Mouse (Mus musculus) liver, embryonic 11.5 days (tissue): ENCODE data around the gene Gch1. TPM values are rescaled to one million over a fixed set of nuclear protein-coding genes. Genes with fewer than 3 reads are reported as not detected.

ENCODE experiments used
- ATAC-seq: fragments of 200-750 bp; cut with Nextera tagmentation; replicated peaks from 2 replicates; pipeline ENCODE4 v1.8.0; 2017; ENCODE audit warnings: moderate number of reproducible peaks, mild to moderate bottlenecking, moderate TSS enrichment, moderate library complexity; ENCODE audit not compliant: low FRiP score
- DNase-seq: peaks from one replicate; pipeline ENCODE4 v3.0.0-alpha.2; 2017; ENCODE audit warnings: low spot score
- H3K27ac ChIP-seq: fragments of 300-500 bp; sonication (generic); 2 replicates; pipeline ENCODE4 v1.5.1; 2014; ENCODE audit warnings: mild to moderate bottlenecking, low read depth, low read length, control low read depth
- H3K27me3 ChIP-seq: fragments of 300-500 bp; sonication (generic); replicated peaks from 2 replicates; pipeline ENCODE4 v1.6.1; 2014; ENCODE audit warnings: low read length, mixed read lengths; ENCODE audit not compliant: control insufficient read depth, insufficient read depth
- H3K36me3 ChIP-seq: fragments of 300-500 bp; sonication (generic); 2 replicates; pipeline ENCODE4 v1.6.1; 2014; ENCODE audit warnings: mild to moderate bottlenecking, low read length, moderate library complexity, mixed read lengths; ENCODE audit not compliant: control insufficient read depth, insufficient read depth
- H3K4me1 ChIP-seq: fragments of 300-500 bp; sonication (generic); replicated peaks from 2 replicates; pipeline ENCODE4 v1.6.1; 2014; ENCODE audit warnings: low read length, mixed read lengths; ENCODE audit not compliant: control insufficient read depth, insufficient read depth
- H3K4me2 ChIP-seq: fragments of 300-500 bp; sonication (generic); 2 replicates; pipeline ENCODE4 v1.6.1; 2014; ENCODE audit warnings: mild to moderate bottlenecking, control low read depth, moderate library complexity
- H3K4me3 ChIP-seq: fragments of 300-500 bp; sonication (generic); 2 replicates; pipeline ENCODE4 v1.5.1; 2014; ENCODE audit warnings: low read depth, low read length, control low read depth
- H3K9ac ChIP-seq: fragments of 300-500 bp; sonication (generic); 2 replicates; pipeline ENCODE4 v1.6.1; 2014; ENCODE audit warnings: low read depth, low read length, control low read depth
- H3K9me3 ChIP-seq: fragments of 300-500 bp; sonication (generic); 2 replicates; pipeline ENCODE4 v1.6.1; 2016; ENCODE audit warnings: low read length, inconsistent platforms, mixed read lengths; ENCODE audit not compliant: control insufficient read depth
- WGBS: fragments of 180-500 bp; shearing (Covaris S2); extraction: QIAGEN DNeasy Blood & Tissue Kit; methylation state at CpG from one replicate; pipeline ENCODE4 v1.1.7; 2014; 5-methylcytosine and 5-hydroxymethylcytosine counted together
- polyA plus RNA-seq: library from polyadenylated mRNA; unstranded; fragments of >200 nt; fragmentation: Nextera tagmentation; extraction: Ambion mirVana; gene quantifications from 2 replicates; pipeline ENCODE4 v1.2.1, GENCODE M21; 2014

Gch1 gene
- polyA plus RNA-seq, 1 experiment from 2014 or later = 3.4 TPM

DNA sequence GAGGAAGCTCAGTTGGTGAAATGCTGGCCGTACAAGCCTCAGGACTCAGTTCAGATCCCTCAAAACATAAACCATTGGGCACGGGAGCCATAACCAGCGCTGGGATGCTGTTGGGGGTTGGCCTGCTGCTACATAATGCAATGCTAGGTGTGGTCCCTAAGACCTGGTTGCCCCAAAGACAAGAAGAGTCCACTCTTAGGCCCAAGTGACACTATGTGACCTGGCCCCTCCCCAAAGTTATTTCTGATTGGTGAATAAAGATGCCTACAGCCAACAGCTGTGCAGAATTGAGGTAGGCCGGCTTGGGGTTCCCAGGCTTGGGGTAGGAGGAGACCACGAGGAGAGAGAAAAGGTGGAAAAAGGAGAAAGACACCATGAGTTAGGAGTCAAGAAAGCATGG, 10.4 kb downstream of the Gch1 start:
- Histone ChIP-seq H3K4me1 (no peaks in the 10 kb centered on the region), H3K27me3 (no peaks in the 10 kb centered on the region), H3K9me3 (no peaks in the 10 kb centered on the region), H3K36me3 (no peaks in the 10 kb centered on the region), H3K9ac (no peak overlapping the region), H3K27ac (no peak overlapping the region), H3K4me2 (no peak overlapping the region), H3K4me3 (no peak overlapping the region)
- 80% methylated on average over 5 of the region's 5 CpGs for WGBS
- no peak for DNase-seq
- no peak for ATAC-seq

DNA sequence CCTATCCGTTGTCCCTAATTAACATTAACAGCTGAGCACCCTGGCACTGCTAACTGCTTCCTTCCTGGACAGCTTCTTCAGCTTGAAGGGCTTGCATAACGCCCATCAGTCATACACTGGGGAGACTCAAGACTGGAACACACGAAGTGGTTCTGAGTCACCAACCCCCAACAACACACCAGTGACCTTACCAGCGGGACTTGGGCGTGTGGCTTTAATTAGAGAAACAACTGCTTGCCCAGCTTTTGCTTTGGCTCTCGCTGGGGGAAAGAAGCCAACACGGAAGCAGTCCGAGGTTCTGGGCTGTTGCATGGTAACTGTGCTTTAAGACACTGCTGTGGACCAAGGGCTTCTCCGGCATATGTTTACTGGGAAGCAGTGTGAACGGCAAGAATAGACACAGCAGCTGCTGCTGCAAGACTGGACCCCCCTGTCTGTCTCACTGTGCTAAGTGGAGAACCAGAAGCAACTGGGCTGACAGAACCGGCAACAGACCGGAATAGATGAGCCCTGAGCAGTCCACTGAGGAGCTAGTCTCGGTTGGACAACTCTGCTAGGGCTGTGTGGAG, 11.3 kb downstream of the Gch1 start:
- H3K4me2 ChIP-seq = 0 out of 2 replicates have a peak overlapping the region, but pooled peaks have one; percentile 9
- no peak overlapping the region for H3K27ac ChIP-seq
- H3K27me3 ChIP-seq = no peaks in the 10 kb centered on the region
- no peak for ATAC-seq
- 57% methylated on average over 13 of the region's 13 CpGs for WGBS
- H3K36me3 ChIP-seq = no peaks in the 10 kb centered on the region
- no peak for DNase-seq
- no peak overlapping the region for H3K9ac ChIP-seq
- no peaks in the 10 kb centered on the region for H3K4me1 ChIP-seq
- H3K4me3 ChIP-seq = no peak overlapping the region
- H3K9me3 ChIP-seq = no peaks in the 10 kb centered on the region

DNA sequence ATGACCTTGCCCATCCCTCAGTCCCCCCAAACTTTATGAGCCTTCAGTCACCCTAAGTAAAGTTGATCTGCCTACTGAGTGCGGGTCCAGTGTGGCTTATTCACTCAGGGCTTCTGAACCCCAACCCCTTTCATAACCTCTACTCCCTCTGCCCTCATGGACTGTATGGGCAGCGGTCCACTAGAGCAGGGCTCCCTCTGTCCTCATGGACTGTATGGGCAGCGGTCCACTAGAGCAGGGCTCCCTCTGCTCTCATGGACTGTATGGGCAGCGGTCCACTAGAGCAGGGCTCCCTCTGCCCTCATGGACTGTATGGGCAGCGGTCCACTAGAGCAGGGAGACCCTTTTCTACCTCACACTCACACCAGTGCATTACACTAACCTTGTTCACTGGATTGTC, 13.0 kb downstream of the Gch1 start:
- Histone ChIP-seq H3K4me3 (no peak overlapping the region), H3K36me3 (no peaks in the 10 kb centered on the region), H3K4me2 (no peak overlapping the region), H3K9me3 (no peaks in the 10 kb centered on the region), H3K27ac (no peak overlapping the region), H3K27me3 (no peaks in the 10 kb centered on the region), H3K4me1 (peaks cover 6% of the 10 kb centered on the region; the same call in 1 of the 2 replicates), H3K9ac (no peak overlapping the region)
- DNase-seq (no peak), ATAC-seq (no peak)
- WGBS = 90% methylated on average over 5 of the region's 5 CpGs

DNA sequence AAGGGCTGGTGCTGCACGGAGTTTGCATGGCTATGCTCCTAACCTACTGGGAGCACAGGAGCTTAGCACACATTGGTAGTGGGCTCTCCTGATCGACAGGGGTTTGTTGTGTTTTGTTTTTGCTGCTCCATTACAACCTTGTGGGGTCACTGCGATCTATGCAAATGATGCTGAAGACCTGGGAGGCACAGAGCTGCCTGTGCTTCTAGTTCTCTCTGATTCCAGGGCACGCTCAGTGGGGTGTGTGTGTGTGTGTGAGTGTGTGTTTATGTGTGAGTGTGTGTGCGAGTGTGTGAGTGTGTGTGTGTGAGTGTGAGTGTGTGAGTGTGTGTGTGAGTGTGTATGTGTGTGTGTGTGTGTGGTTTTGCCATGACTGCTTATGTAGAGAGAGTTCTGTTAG, 14.1 kb downstream of the Gch1 start:
- ATAC-seq (no peak), DNase-seq (no peak)
- Histone ChIP-seq H3K9me3 (no peaks in the 10 kb centered on the region), H3K9ac (no peak overlapping the region), H3K4me1 (peaks cover 12% of the 10 kb centered on the region), H3K27me3 (no peaks in the 10 kb centered on the region), H3K27ac (no peak overlapping the region), H3K4me2 (no peak overlapping the region), H3K4me3 (no peak overlapping the region), H3K36me3 (no peaks in the 10 kb centered on the region)
- WGBS = 72% methylated on average over 5 of the region's 5 CpGs

DNA sequence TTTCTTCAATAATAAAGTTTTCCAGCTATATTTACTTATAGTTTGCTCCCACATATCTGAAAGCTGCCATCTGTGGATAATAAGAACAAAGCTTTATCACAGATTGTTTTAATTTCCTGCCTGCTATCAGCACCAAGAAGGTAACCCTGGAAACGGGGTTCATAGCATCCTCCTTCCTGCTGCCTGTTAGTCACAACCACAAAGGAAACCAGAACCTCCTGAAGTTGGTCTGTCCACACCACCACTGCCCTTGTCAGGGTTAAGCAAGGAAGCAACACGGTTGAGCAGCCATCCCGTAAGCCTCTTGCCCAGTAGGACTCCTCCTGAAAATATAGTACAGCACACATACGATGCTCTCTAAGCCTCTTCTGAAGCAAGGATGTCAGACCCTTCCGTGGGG, 17.1 kb downstream of the Gch1 start:
- WGBS = 34% methylated on average over 5 of the region's 5 CpGs
- H3K4me2 ChIP-seq = no peak overlapping the region
- ATAC-seq = no peak

DNA sequence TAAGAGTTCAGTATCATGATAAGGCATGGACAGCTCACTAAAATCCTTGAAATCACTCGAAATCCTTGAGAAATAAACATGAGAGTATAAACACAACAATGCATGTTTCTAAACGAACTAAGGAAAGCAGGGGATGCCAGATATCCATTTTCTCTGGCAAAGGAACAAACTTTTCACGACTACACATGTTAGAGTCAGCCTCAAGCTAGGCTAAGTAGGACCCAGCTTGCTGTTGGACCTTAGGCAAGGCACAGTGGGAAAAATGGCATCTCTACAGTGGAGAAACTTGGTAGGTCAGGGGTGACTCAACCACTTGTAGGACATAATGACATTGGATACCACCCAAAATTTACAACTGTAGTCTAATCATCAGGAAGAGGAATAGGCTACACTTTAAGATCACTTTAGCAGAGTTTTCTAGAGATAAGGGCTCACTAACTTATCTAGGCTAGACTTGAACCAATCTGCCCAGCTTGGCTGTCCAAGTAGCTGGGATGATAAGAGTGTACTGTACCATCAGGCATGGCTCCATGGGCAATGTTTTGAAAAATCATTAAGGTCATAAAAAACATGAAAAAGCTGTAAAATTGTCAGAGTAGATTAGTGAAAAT, 18.6 kb downstream of the Gch1 start:
- Histone ChIP-seq H3K36me3 (no peaks in the 10 kb centered on the region), H3K9me3 (no peaks in the 10 kb centered on the region), H3K27ac (no peak overlapping the region), H3K4me3 (no peak overlapping the region), H3K4me1 (peaks cover 18% of the 10 kb centered on the region), H3K4me2 (no peak overlapping the region), H3K9ac (no peak overlapping the region), H3K27me3 (no peaks in the 10 kb centered on the region)
- WGBS = 57% methylated on average over 3 of the region's 3 CpGs
- ATAC-seq (no peak; the same call in 1 of the 2 replicates), DNase-seq (no peak)

More for the DNA sequence above, 17.1 kb downstream of the Gch1 start:
- H3K4me3 ChIP-seq = no peak overlapping the region
- no peak overlapping the region for H3K27ac ChIP-seq
- no peak for DNase-seq
- no peaks in the 10 kb centered on the region for H3K9me3 ChIP-seq
- no peak overlapping the region for H3K9ac ChIP-seq
- no peaks in the 10 kb centered on the region for H3K36me3 ChIP-seq
- H3K27me3 ChIP-seq = no peaks in the 10 kb centered on the region
- peaks cover 18% of the 10 kb centered on the region for H3K4me1 ChIP-seq

DNA sequence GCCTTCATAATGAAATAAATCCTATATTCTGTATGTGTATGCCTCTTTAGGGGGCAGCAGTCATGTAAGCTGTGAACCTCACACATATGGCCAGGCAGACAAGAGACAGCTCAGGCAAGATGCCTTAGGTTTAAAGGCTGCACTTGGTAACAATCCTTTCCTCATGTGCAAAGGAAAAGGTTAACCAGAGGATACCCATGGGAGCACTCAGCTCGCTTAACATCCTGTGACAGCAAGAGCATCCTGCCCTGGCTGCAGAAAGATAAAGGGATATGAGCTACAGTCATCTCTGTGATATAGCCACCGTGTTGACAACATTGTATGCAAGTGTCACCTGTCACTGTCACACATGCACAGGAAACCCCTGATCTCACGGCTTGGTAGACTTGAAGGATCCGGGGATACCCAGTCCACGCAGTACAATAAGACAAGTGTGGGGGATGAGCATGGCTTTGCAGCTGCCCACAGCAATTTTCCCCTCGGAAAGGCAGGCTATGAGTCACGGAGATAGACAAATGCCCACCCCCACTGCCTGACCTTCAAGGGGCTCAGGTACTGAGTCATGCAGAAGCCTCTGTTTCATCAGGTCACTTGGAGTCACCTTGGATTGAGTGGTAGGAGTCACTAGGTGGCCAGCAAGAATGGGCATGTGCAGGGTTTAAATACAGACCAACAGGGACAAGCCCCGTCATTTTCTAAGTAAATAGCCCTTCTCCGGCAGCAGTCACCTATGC, 19.4 kb downstream of the Gch1 start:
- DNase-seq (no peak), ATAC-seq (no peak)
- Histone ChIP-seq H3K9me3 (no peaks in the 10 kb centered on the region), H3K4me2 (no peak overlapping the region), H3K9ac (no peak overlapping the region), H3K4me3 (no peak overlapping the region), H3K27me3 (no peaks in the 10 kb centered on the region), H3K27ac (no peak overlapping the region), H3K4me1 (peaks cover 18% of the 10 kb centered on the region), H3K36me3 (no peaks in the 10 kb centered on the region)
- 44% methylated on average over 9 of the region's 9 CpGs for WGBS

DNA sequence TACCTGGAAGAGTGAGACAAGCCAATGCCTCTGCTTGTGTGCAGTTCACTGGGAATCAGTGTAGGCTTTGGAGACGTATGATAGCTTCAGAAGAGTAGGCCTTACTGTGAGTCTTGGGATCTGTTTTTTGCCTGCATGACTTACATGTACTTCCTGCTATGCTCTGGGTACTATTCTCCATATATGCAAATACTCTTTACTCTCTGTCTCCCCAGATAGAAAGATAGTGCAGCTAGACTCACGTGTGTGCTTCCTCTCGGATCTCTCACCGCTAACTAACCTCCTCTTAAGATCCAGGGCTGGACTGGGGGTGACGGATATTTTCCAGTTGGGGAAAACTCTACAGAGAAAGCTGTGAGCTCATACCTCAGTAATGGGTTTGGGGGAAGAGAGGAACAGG, 23.5 kb downstream of the Gch1 start:
- H3K4me3 ChIP-seq = no peak overlapping the region
- DNase-seq (no peak), ATAC-seq (no peak)
- no peak overlapping the region for H3K27ac ChIP-seq
- no peaks in the 10 kb centered on the region for H3K27me3 ChIP-seq
- no peak overlapping the region for H3K4me2 ChIP-seq
- H3K9ac ChIP-seq = no peak overlapping the region
- no peaks in the 10 kb centered on the region for H3K36me3 ChIP-seq
- peaks cover 11% of the 10 kb centered on the region for H3K4me1 ChIP-seq
- no peaks in the 10 kb centered on the region for H3K9me3 ChIP-seq
- WGBS = 82% methylated on average over 5 of the region's 5 CpGs

DNA sequence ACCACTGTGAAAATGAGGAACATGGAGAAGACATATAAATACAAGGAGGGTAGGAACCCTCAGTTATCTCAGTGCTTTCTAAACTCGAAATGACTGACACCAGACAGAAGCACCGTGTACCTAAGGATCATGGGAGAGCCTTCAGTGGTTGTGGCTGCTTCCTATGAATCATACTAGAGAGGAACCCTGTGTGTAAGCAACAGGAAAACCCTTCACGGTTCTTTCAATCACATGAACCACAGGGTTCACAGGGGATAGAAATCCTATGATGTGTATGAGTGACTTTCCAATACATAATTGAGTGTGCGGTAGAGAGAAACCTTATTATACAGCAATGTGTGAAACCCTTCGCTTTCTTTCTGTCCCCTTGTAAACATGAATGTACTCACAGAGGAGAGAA, 24.1 kb downstream of the Gch1 start:
- ATAC-seq (no peak), DNase-seq (no peak)
- H3K9ac ChIP-seq = no peak overlapping the region
- no peaks in the 10 kb centered on the region for H3K9me3 ChIP-seq
- no peak overlapping the region for H3K27ac ChIP-seq
- H3K36me3 ChIP-seq = no peaks in the 10 kb centered on the region
- no peak overlapping the region for H3K4me3 ChIP-seq
- no peaks in the 10 kb centered on the region for H3K27me3 ChIP-seq
- WGBS = 63% methylated on average over 5 of the region's 5 CpGs
- peaks cover 6% of the 10 kb centered on the region for H3K4me1 ChIP-seq
- no peak overlapping the region for H3K4me2 ChIP-seq
